Mouse (Mus musculus) erythroblast, embryonic 14.5 days (primary cell): ENCODE results near the gene Thada.

Source experiments
- GATA1 ChIP-seq: IDR thresholded peaks from 2 replicates; pipeline ENCODE4 v1.6.1; 2012; ENCODE audit warnings: low read length, inconsistent platforms, mixed read lengths
- TAL1 ChIP-seq: IDR thresholded peaks from 3 replicates; pipeline ENCODE4 v1.6.1; 2012; ENCODE audit warnings: low read length, inconsistent platforms, mixed read lengths

- TF ChIP-seq GATA1 (no peak), TAL1 (no peak)
Measured at GRCm38 (mm10) chr17:84511682-84512515, 45.9 kb upstream of the Thada start, which contains the start of gene Plekhh2.
